ENCODE assay signal across 17 mouse cellular contexts in genomic region chr6:50924571-50924970, GRCm38 (mm10).
DNase-seq lines count a peak whose midpoint lies in the region; ATAC-seq and TF ChIP-seq lines count a peak whose summit lies in the region.
"Had no signal": no experiment of that assay in that cellular context is flagged by ENCODE, and none has a peak within 500 bp of the region (broad histone marks: within the 10 kb centered on the region; RNA-seq: fewer than 3 reads in every experiment).

No protein-coding gene starts in this region.

- H3K4me2 ChIP-seq in forebrain, embryonic 12.5 days, result no peak overlapping the region
- no peak overlapping the region for H3K4me2 ChIP-seq in forebrain, postnatal 0 days (ENCODE audit: low read depth)
- no peak overlapping the region for H3K4me2 ChIP-seq in kidney, embryonic 16.5 days (replicated peaks; ENCODE audit: low read depth, low read length)
- H3K4me2 ChIP-seq in hindbrain, embryonic 14.5 days (replicated peaks), result no peak overlapping the region

- no peak overlapping the region for H3K9ac ChIP-seq in forebrain, embryonic 12.5 days
- H3K9ac ChIP-seq in forebrain, postnatal 0 days, result no peak overlapping the region
- H3K9ac ChIP-seq in kidney, embryonic 16.5 days (replicated peaks; ENCODE audit: low read length), result no peak overlapping the region
- H3K9ac ChIP-seq in hindbrain, embryonic 14.5 days, result no peak overlapping the region

- peaks cover 12% of the 10 kb centered on the region for H3K4me1 ChIP-seq in forebrain, embryonic 12.5 days
- H3K4me1 ChIP-seq in forebrain, postnatal 0 days (ENCODE audit: insufficient read depth), result no peaks in the 10 kb centered on the region; the same call in 1 of the 2 replicates
- peaks cover 15% of the 10 kb centered on the region for H3K4me1 ChIP-seq in kidney, embryonic 16.5 days (ENCODE audit: insufficient read depth, low read length)
- peaks cover 4% of the 10 kb centered on the region; the same call in 1 of the 2 replicates for H3K4me1 ChIP-seq in hindbrain, embryonic 14.5 days (replicated peaks; ENCODE audit: control insufficient read depth, insufficient read depth, low read length)

- WGBS in forebrain, embryonic 12.5 days, result 41% methylated on average over 5 of the region's 5 CpGs
- WGBS in forebrain, postnatal 0 days, result 51% methylated on average over 5 of the region's 5 CpGs
- 21% methylated on average over 5 of the region's 5 CpGs for WGBS in kidney, embryonic 16.5 days
- 25% methylated on average over 5 of the region's 5 CpGs for WGBS in hindbrain, embryonic 14.5 days

- no peak for ATAC-seq in forebrain, embryonic 12.5 days (ENCODE audit: low FRiP score)
- ATAC-seq in forebrain, postnatal 0 days, result no peak
- ATAC-seq in kidney, embryonic 16.5 days (ENCODE audit: low FRiP score, low TSS enrichment), result no peak
- ATAC-seq in hindbrain, embryonic 14.5 days (ENCODE audit: low FRiP score), result no peak

- no peaks in the 10 kb centered on the region for H3K36me3 ChIP-seq in forebrain, embryonic 12.5 days (replicated peaks)
- no peaks in the 10 kb centered on the region for H3K36me3 ChIP-seq in forebrain, postnatal 0 days (ENCODE audit: insufficient read depth)
- no peaks in the 10 kb centered on the region for H3K36me3 ChIP-seq in kidney, embryonic 16.5 days (ENCODE audit: insufficient read depth, low read length)
- no peaks in the 10 kb centered on the region for H3K36me3 ChIP-seq in hindbrain, embryonic 14.5 days (replicated peaks; ENCODE audit: control insufficient read depth, insufficient read depth)
- H3K36me3 ChIP-seq: heart, embryonic 10.5 days had no signal

- H3K27me3 ChIP-seq in forebrain, embryonic 12.5 days, result no peaks in the 10 kb centered on the region
- no peaks in the 10 kb centered on the region for H3K27me3 ChIP-seq in forebrain, postnatal 0 days (ENCODE audit: insufficient read depth, low read length)
- H3K27me3 ChIP-seq in kidney, embryonic 16.5 days (ENCODE audit: insufficient read depth, low read length), result no peaks in the 10 kb centered on the region
- H3K27me3 ChIP-seq in hindbrain, embryonic 14.5 days (ENCODE audit: control insufficient read depth, insufficient read depth, low read length), result no peaks in the 10 kb centered on the region

- no peak for TF ChIP-seq CTCF in forebrain, postnatal 0 days (IDR thresholded peaks at IDR 0.05; ENCODE audit: low read depth)

- no peak for DNase-seq in forebrain, postnatal 0 days
- no peak for DNase-seq in kidney, postnatal 4 days
- DNase-seq in embryo, embryonic 9.5 days (ENCODE audit: extremely low spot score), result peak; percentile 38
- DNase-seq in hindbrain, embryonic 14.5 days (ENCODE audit: low spot score), result no peak
- DNase-seq in lung, postnatal 25 days (ENCODE audit: low spot score), result no peak
- DNase-seq in cerebellum, postnatal 14 days, result no peak
- DNase-seq: adrenal gland, postnatal 14 days; cerebellum, adult 9-10 months; gastrocnemius, postnatal 36 days; heart, postnatal 14 days; kidney, adult 11 months; lung, adult 2 months; retina, postnatal 1 day had no signal

- H3K9me3 ChIP-seq in forebrain, embryonic 12.5 days, result no peaks in the 10 kb centered on the region
- no peaks in the 10 kb centered on the region for H3K9me3 ChIP-seq in forebrain, postnatal 0 days (ENCODE audit: low read length)
- H3K9me3 ChIP-seq in kidney, embryonic 16.5 days (ENCODE audit: low read length), result peaks cover 7% of the 10 kb centered on the region; the same call in 1 of the 2 replicates
- no peaks in the 10 kb centered on the region for H3K9me3 ChIP-seq in hindbrain, embryonic 14.5 days (ENCODE audit: control insufficient read depth, low read length)

- peak overlapping the region; percentile 65 for H3K27ac ChIP-seq in forebrain, embryonic 12.5 days
- no peak overlapping the region for H3K27ac ChIP-seq in forebrain, postnatal 0 days (ENCODE audit: low read depth, low read length)
- H3K27ac ChIP-seq in kidney, embryonic 16.5 days (ENCODE audit: low read length), result peak overlapping the region; percentile 76
- H3K27ac ChIP-seq in hindbrain, embryonic 14.5 days, result peak overlapping the region; percentile 18; the same call in 1 of the 2 replicates
- H3K27ac ChIP-seq: heart, embryonic 10.5 days; macrophage had no signal

- no peak overlapping the region for H3K4me3 ChIP-seq in forebrain, embryonic 12.5 days (replicated peaks)
- no peak overlapping the region for H3K4me3 ChIP-seq in forebrain, postnatal 0 days (ENCODE audit: low read depth, low read length)
- H3K4me3 ChIP-seq in kidney, embryonic 16.5 days (ENCODE audit: low read length), result no peak overlapping the region
- H3K4me3 ChIP-seq in hindbrain, embryonic 14.5 days (replicated peaks; ENCODE audit: low read length), result no peak overlapping the region
- H3K4me3 ChIP-seq: heart, embryonic 10.5 days had no signal
